Mouse (Mus musculus) gonadal fat pad, adult 2 months (tissue): ENCODE measurements at regions not wholly inside any gene's neighbourhood (a gene's known extent, or its start where the extent isn't known, plus 50 kb on each side); places are given as distances from the start of the nearest gene placed in this dataset.

Experiments
- DNase-seq: peaks from one replicate; pipeline ENCODE4 v3.0.0-alpha.2; 2012; ENCODE audit warnings: low read depth

- no peak for DNase-seq
Measured at GRCm38 (mm10) chr14:102925769-102926443, 56.5 kb downstream of the Kctd12 start.

DNA sequence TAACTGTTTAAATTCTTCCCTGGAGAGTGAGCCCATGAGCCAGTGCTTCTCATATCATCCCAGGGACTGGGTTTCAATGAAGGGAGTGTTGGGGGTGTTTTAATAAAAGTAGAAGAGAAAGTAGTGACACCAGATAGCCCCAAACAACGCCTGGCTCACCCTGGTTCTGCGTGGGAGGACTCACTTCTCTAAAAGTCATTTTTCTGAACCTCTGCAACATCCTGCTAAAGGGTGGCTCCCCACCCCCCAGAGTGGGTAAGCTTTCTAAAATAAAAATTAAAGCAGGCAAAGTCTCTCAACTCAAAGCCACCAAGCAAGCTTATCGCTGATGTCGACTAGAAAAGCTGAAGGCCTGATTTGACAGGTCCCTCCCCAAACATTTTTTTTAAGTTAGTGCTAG is 57.8 kb downstream of the Kctd12 start:
- no peak for DNase-seq

GRCm38 (mm10) chr14:102922496-102922993 is 59.9 kb downstream of the Kctd12 start:
- DNase-seq, result no peak

- DNase-seq, result no peak
Measured at GRCm38 (mm10) chr14:102920415-102920814, 62.0 kb downstream of the Kctd12 start.

GRCm38 (mm10) chr14:102919261-102919801 is 63.1 kb downstream of the Kctd12 start:
- no peak for DNase-seq

GRCm38 (mm10) chr14:102917929-102918328 is 64.5 kb downstream of the Kctd12 start:
- DNase-seq, result no peak

DNA sequence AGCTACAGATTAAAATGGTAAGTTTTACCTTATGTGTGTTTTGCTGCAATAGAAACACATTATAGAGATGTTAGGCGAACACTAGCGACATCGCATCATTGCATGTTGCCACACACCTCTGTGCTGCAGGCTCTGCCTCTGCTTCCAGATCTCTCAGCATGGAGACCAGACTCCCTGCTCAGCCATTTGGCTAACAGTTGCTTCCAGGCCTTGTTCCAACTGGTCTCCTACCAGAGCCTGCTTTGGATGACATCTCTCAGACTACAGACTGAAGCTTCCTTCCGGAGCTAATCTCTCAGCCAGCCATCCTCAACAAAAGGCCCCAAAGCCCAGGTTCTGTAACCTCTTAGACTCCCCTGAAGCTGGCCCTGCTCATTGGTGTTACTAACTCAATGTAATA is 66.5 kb downstream of the Kctd12 start:
- no peak for DNase-seq

GRCm38 (mm10) chr14:102911582-102911981 is 70.9 kb downstream of the Kctd12 start:
- DNase-seq, result no peak

- no peak for DNase-seq
Measured at GRCm38 (mm10) chr14:102908990-102909389, 73.4 kb downstream of the Kctd12 start.

DNA sequence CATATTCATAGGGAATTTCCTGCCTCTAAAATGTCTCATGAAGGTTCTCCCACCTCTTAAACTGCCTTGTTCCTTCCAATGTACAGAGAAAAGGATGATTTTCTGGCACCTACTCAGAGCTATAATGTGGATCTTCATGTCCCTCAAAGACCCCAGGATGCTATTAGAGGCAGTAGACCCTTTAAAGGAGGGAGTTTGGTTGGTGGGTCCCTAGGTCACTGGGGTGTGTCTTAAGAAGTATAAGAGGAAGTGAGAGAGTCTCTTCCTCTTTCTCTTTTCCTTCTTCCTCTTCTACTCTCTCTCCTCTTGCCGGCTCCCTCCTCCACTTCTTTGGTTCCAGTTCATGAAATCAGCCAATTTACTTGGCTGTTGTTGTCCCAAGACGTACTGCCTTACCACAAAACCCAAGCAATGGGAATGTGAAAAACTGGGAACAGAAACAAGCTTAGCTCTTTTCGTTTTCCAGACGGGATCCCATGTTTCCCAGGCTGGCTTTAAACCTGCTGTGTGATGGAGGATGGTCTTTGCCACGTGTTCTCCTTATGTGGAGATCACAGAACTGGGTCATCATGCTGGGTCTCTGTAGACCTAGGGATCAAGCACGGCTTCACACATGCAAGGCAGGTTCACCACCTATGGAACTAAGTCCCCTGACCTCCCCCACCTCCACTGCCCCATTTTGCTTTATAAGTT is 74.9 kb downstream of the Kctd12 start:
- DNase-seq, result no peak

GRCm38 (mm10) chr14:102906826-102907225 is 75.6 kb downstream of the Kctd12 start:
- DNase-seq, result no peak

- no peak for DNase-seq
Measured at GRCm38 (mm10) chr14:102906286-102906685, 76.2 kb downstream of the Kctd12 start.

DNA sequence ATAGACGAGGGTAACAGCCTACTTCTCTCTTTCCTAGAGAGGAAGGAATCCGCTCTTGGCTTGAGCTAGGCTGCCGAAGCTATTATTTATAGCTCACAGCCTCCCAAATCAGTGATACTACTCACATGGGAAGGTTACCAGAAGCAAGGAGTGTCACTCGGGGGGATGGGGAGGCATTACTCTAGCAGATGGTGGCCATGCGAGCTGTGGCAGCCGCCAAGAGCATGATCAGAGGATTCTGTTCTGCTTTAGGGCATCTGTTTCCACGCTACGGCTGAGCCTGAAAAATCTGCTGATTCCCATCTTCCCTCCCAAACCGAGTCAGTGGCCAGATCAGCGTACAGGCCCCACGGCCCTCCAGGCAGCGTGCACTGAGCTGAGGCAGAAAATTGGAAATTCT is 79.5 kb downstream of the Kctd12 start:
- DNase-seq, result no peak

DNA sequence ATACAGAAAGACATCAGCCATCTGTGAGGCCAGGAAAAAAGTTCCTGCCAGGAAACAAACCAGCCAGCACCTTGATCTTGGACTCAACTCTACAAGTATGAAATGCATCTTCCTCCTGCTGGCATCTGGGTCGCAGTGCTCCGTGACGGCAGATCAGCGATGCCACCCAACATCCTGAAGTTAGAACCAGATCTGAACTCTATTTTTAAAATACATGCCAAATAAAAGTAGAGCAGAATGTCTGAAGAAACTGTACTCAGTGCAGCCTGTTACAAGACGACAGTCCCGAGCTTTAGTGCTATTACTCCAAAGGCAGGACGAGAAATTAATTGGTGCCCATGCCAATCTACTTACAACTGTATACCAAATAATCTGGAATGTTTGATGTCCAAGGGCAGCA is 80.2 kb downstream of the Kctd12 start:
- no peak for DNase-seq

DNA sequence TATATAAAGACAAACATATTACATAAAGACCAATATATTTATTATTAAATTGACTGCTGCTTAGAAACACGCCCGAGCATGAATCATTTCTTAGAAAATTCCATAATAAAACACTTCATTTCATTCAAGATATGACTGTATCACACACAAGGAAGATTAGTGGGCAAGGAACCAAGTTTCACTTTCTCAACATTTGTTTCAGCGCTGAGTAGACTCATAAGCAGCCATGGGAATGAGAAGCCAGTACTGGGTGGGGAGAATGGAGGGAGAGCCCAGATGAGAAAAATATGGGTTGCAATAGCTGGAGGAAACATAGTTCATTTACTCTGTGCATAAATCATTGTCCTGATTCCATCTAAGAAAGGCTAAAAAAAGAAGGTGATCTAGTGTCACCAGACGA is 84.0 kb downstream of the Kctd12 start:
- no peak for DNase-seq

DNA sequence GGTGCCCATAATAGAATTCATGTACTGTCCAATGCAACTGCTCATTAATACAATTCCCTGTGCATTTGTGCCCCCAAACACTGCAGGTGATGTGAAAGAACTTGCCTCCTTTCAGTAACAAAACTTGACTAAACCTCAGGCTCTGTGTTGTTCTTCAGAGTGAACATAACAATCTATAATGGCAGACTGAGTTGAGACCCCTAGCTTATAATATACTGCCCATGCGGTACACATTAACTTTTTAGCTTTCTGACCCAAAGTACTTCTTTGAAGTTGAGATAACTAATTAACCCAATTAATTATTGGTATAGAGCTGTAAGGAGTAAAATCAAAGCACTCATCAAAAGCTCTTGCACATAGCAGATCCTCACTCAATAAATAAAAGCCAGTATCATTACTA is 85.4 kb downstream of the Kctd12 start:
- no peak for DNase-seq

- no peak for DNase-seq
Measured at GRCm38 (mm10) chr14:102896527-102896926, 85.9 kb downstream of the Kctd12 start.

- DNase-seq, result no peak
Measured at GRCm38 (mm10) chr14:102893241-102893640, 89.2 kb downstream of the Kctd12 start.

GRCm38 (mm10) chr14:102891552-102891951 is 90.9 kb downstream of the Kctd12 start:
- no peak for DNase-seq

GRCm38 (mm10) chr14:102885240-102885598 is 97.2 kb downstream of the Kctd12 start:
- no peak for DNase-seq

GRCm38 (mm10) chr14:102884539-102885239 is 97.7 kb downstream of the Kctd12 start:
- DNase-seq, result no peak

DNA sequence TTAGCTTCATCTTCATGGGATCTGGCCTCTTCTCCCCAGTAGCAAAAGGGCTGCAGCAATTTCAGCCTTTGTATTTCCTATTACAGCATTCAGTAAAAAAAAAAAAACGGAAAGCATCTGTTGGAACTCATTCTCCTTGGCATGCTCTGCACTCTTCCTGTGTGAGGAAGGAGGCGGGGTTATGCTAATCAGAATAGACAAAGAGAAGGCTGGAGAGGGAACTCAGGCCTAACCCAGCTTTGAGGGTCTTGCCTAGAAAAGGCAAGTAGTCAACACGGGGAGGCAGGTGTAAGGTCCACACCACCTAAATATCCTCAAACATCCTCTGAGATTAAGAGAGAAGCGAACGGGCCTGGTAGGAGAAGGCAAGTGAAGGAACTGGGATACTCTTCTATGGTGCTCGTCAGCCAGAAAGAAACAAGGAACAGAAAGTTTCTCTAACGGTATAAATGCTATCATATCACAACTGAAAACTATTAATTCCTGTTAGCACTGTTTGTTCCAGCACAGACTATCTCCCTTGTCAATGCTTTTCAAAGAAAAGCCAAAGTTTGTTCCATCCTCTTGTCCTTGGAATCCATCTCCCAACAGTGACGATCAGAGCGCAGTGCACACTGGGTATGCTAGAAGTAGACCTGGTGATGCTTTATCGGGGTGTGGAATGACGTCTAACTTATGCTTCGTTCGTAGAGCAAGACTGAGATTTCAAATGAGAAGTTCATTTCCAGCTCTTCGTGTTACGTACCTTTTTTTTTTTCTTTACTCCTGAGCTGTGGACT is 98.9 kb downstream of the Kctd12 start:
- DNase-seq, result no peak
